Mouse (Mus musculus) heart, embryonic 12.5 days (tissue): ENCODE measurements around the gene Vash1. TPM values are rescaled to one million over a fixed set of nuclear protein-coding genes. Genes with fewer than 3 reads are reported as not detected.

ENCODE experiments used
- ATAC-seq: fragments of 200-750 bp; cut with Nextera tagmentation; 2 replicates; pipeline ENCODE4 v1.8.0; 2017; ENCODE audit warnings: moderate TSS enrichment, moderate library complexity; ENCODE audit not compliant: insufficient number of reproducible peaks, low FRiP score
- H3K27ac ChIP-seq: fragments of 300-500 bp; sonication (generic); 2 replicates; pipeline ENCODE4 v1.5.1; 2016; ENCODE audit warnings: mild to moderate bottlenecking, moderate library complexity; ENCODE audit not compliant: poor library complexity, severe bottlenecking
- H3K27me3 ChIP-seq: fragments of 300-500 bp; sonication (generic); replicated peaks from 2 replicates; pipeline ENCODE4 v1.6.1; 2016; ENCODE audit warnings: mild to moderate bottlenecking, moderate library complexity
- H3K36me3 ChIP-seq: fragments of 300-500 bp; sonication (generic); 2 replicates; pipeline ENCODE4 v1.6.1; 2016; ENCODE audit warnings: mild to moderate bottlenecking, moderate library complexity
- H3K4me1 ChIP-seq: fragments of 300-500 bp; sonication (generic); replicated peaks from 2 replicates; pipeline ENCODE4 v1.6.1; 2016; ENCODE audit warnings: mild to moderate bottlenecking
- H3K4me2 ChIP-seq: fragments of 300-500 bp; sonication (generic); 2 replicates; pipeline ENCODE4 v1.6.1; 2016; ENCODE audit warnings: mild to moderate bottlenecking, moderate library complexity
- H3K4me3 ChIP-seq: fragments of 300-500 bp; sonication (generic); 2 replicates; pipeline ENCODE4 v1.5.1; 2016; ENCODE audit warnings: mild to moderate bottlenecking
- H3K9ac ChIP-seq: fragments of 300-500 bp; sonication (generic); 2 replicates; pipeline ENCODE4 v1.6.1; 2016; ENCODE audit warnings: mild to moderate bottlenecking, moderate library complexity
- H3K9me3 ChIP-seq: fragments of 300-500 bp; sonication (generic); replicated peaks from 2 replicates; pipeline ENCODE4 v1.6.1; 2016; ENCODE audit warnings: mild to moderate bottlenecking, moderate library complexity
- WGBS: fragments of 180-500 bp; shearing (Covaris S2); methylation state at CpG from one replicate; pipeline ENCODE4 v1.1.7; 2016; 5-methylcytosine and 5-hydroxymethylcytosine counted together
- polyA plus RNA-seq: library from polyadenylated mRNA; unstranded; fragments of >200 nt; fragmentation: Nextera tagmentation; extraction: Ambion mirVana; gene quantifications from 2 replicates; pipeline ENCODE4 v1.2.1, GENCODE M21; 2016

The Vash1 gene
- polyA plus RNA-seq: 10.5 and 11.6 TPM in 2 replicates

- Histone ChIP-seq H3K4me2 (peak within 1 kb of the TSS; percentile 98), H3K9me3 (peaks cover 4% of the 10 kb centered on the region; the same call in 1 of the 2 replicates), H3K4me3 (peak within 1 kb of the TSS; percentile 81), H3K4me1 (peaks cover 36% of the 10 kb centered on the region), H3K27ac (peak within 1 kb of the TSS; percentile 77), H3K36me3 (no peaks in the 10 kb centered on the region), H3K9ac (peak within 1 kb of the TSS; percentile 92), H3K27me3 (no peaks in the 10 kb centered on the region)
- under 1% methylated on average over 90 of the region's 94 CpGs for WGBS
- peak; percentile 79 for ATAC-seq
Measured at GRCm38 (mm10) chr12:86678591-86679545, at the start of gene Vash1. Gene Vash1, plus strand, starts transcription at chr12:86678700.

DNA sequence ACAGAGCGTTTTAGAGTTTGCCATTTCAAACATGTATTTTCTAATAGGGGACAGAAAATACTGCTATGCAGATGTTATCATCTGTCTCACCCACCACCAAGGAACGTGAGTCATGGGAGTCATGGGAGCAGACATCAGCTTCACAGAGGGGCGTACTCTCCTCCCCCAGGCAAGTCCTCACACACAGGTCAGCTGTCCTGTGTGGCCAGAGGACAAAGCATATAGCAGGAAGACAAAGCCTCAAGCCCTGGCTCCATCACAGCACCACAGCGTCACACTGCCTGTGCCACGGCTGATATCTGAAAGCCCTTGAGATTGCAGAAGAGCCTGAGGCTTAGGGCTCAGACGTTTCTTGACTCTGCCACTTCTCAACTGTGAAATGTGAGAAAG, 49.7 kb upstream of the Vash1 start:
- peak; percentile 64; the same call in 1 of the 2 replicates for ATAC-seq
- peaks cover 21% of the 10 kb centered on the region for H3K4me1 ChIP-seq
- H3K9me3 ChIP-seq: no peaks in the 10 kb centered on the region
- WGBS: 20% methylated on average over 6 of the region's 6 CpGs
- no peaks in the 10 kb centered on the region for H3K36me3 ChIP-seq
- H3K4me2 ChIP-seq: no peak overlapping the region; the same call in 1 of the 2 replicates
- peak overlapping the region; percentile 34; the same call in 1 of the 2 replicates for H3K27ac ChIP-seq
- H3K27me3 ChIP-seq: peaks cover 22% of the 10 kb centered on the region; the same call in 1 of the 2 replicates
- H3K4me3 ChIP-seq: no peak overlapping the region
- H3K9ac ChIP-seq: no peak overlapping the region

GRCm38 (mm10) chr12:86641763-86642162, 36.7 kb upstream of the Vash1 start:
- WGBS: 40% methylated on average over 8 of the region's 8 CpGs
- Histone ChIP-seq H3K36me3 (no peaks in the 10 kb centered on the region), H3K27ac (no peak overlapping the region), H3K9me3 (no peaks in the 10 kb centered on the region), H3K4me2 (no peak overlapping the region), H3K4me3 (no peak overlapping the region), H3K4me1 (peaks cover 12% of the 10 kb centered on the region), H3K9ac (no peak overlapping the region), H3K27me3 (no peaks in the 10 kb centered on the region)
- no peak for ATAC-seq

DNA sequence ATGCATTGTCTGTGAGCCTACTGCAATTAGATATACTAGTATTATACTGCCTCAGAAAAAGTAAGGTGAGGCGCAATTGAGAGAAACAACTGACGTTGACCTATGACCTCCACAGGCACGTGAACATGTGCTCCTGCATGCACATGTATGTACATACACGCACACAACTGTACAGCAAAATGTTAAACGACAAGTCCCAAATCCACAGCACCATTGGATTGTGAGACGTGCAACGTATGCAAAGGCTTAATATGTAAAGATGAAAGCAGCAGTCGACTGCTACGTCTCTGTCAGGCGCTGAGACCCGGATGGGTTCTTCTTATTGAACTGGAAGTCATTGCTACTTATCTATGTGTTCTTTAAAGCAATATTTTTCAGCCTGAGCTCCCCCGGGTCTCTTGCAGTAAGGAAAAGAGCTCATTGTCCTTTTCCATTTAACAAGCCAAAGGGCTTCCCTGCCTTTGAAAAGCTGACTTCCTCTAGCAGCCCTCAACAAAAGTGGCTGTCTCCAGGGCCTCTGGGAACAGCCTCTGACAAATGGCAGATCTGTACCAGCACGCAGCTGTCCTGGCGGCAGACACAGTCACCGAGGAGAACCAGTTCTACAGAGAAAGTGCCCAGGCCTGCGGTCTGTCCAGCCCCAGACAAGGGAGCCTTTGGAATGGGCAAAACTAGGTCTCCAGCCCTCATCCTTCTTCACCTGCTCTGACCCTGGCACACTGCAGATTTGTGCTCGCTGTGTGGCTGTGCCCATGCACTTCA, 33.8 kb upstream of the Vash1 start:
- no peak overlapping the region for H3K4me3 ChIP-seq
- 0 out of 2 replicates have a peak, but pooled peaks cover 5% of the 10 kb centered on the region for H3K9me3 ChIP-seq
- H3K4me1 ChIP-seq: peaks cover 28% of the 10 kb centered on the region
- no peak for ATAC-seq
- no peak overlapping the region for H3K4me2 ChIP-seq
- H3K9ac ChIP-seq: no peak overlapping the region
- WGBS: 58% methylated on average over 17 of the region's 17 CpGs
- no peaks in the 10 kb centered on the region for H3K27me3 ChIP-seq
- H3K36me3 ChIP-seq: no peaks in the 10 kb centered on the region
- 0 out of 2 replicates have a peak overlapping the region, but pooled peaks have one; percentile 4 for H3K27ac ChIP-seq

- Histone ChIP-seq H3K9me3 (0 out of 2 replicates have a peak, but pooled peaks cover 5% of the 10 kb centered on the region), H3K4me1 (peaks cover 28% of the 10 kb centered on the region), H3K4me2 (no peak overlapping the region), H3K27me3 (no peaks in the 10 kb centered on the region), H3K36me3 (no peaks in the 10 kb centered on the region), H3K4me3 (no peak overlapping the region), H3K9ac (no peak overlapping the region), H3K27ac (no peak overlapping the region)
- no peak for ATAC-seq
- WGBS: 90% methylated on average over 5 of the region's 5 CpGs
Measured at GRCm38 (mm10) chr12:86645494-86645893, 33.0 kb upstream of the Vash1 start.

DNA sequence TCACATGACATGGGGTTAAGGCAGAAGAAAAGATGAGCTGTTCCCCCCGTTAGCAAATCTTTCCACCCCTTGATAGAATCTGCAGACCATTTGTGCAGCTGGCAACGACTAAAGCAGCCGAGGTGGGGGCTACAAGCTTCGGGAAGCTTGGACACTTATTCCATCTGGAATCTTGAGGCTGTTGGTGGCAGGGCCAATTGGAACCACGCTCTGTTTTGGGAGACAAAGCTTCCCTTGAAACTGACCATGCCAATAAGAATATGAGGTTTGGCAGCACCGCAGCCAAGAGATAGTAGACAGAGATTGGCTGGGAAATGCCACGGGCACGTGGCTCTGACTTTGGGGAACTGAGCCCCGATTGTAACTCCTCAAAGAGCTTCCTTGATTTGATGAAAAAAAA, 31.7 kb upstream of the Vash1 start:
- no peak overlapping the region for H3K4me3 ChIP-seq
- no peak for ATAC-seq
- 52% methylated on average over 9 of the region's 9 CpGs for WGBS
- H3K9ac ChIP-seq: no peak overlapping the region
- no peaks in the 10 kb centered on the region for H3K36me3 ChIP-seq
- H3K27me3 ChIP-seq: no peaks in the 10 kb centered on the region
- H3K4me1 ChIP-seq: peaks cover 29% of the 10 kb centered on the region
- H3K9me3 ChIP-seq: 0 out of 2 replicates have a peak, but pooled peaks cover 5% of the 10 kb centered on the region
- H3K27ac ChIP-seq: peak overlapping the region; percentile 44
- H3K4me2 ChIP-seq: no peak overlapping the region

DNA sequence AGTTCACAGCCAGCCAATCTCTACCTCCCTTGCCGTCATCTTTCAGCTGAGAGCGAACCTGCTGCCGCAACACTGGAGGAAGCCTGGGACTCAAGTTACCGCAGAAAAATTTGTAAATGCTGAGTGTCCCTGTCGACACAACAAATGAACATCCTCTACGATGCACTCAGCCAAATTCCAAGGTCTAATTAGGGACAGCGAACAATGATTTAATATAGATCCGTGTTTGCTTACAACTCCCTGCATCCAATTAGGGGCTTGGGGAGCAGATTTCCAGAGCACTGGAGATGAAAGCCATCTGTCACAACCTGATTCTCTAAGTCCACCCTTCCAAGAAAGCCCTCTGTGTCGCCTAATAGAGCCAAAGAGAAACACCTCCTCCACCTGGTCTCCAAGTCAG, 31.2 kb upstream of the Vash1 start:
- H3K27me3 ChIP-seq: no peaks in the 10 kb centered on the region
- 0 out of 2 replicates have a peak, but pooled peaks cover 5% of the 10 kb centered on the region for H3K9me3 ChIP-seq
- no peak for ATAC-seq
- H3K4me2 ChIP-seq: 0 out of 2 replicates have a peak overlapping the region, but pooled peaks have one; percentile 1
- peaks cover 34% of the 10 kb centered on the region for H3K4me1 ChIP-seq
- H3K36me3 ChIP-seq: no peaks in the 10 kb centered on the region
- peak overlapping the region; percentile 40; the same call in 1 of the 2 replicates for H3K27ac ChIP-seq
- no peak overlapping the region for H3K4me3 ChIP-seq
- 51% methylated on average over 9 of the region's 9 CpGs for WGBS
- no peak overlapping the region for H3K9ac ChIP-seq

DNA sequence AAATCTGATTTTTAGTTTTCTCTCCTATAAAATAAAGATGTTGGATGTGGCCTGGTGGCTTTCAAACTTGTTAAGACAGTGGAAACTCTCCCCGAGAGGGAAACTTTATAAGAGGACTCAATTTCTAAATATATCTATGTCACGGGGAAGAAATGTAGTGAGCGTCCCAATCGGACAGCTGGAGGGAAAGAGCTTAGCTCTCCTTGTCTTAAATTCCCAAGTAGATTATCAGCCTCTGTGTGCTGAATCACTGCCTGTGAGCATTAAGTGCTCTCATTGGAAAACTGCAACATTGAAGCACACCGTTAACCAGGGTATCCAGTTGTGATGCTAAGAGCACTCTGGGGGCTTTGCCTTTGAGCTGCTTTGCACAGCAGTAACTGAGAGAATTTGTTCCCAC, 30.8 kb upstream of the Vash1 start:
- 41% methylated on average over 5 of the region's 5 CpGs for whole genome bisulfite sequencing
- ATAC-seq: no peak
- Histone ChIP-seq H3K4me3 (no peak overlapping the region), H3K4me1 (peaks cover 38% of the 10 kb centered on the region), H3K9me3 (0 out of 2 replicates have a peak, but pooled peaks cover 5% of the 10 kb centered on the region), H3K27ac (peak overlapping the region; percentile 40), H3K9ac (no peak overlapping the region), H3K27me3 (no peaks in the 10 kb centered on the region), H3K36me3 (no peaks in the 10 kb centered on the region), H3K4me2 (0 out of 2 replicates have a peak overlapping the region, but pooled peaks have one; percentile 1)

GRCm38 (mm10) chr12:86648489-86648888, 30.0 kb upstream of the Vash1 start:
- Histone ChIP-seq H3K27ac (no peak overlapping the region), H3K9me3 (0 out of 2 replicates have a peak, but pooled peaks cover 5% of the 10 kb centered on the region), H3K27me3 (no peaks in the 10 kb centered on the region), H3K4me2 (no peak overlapping the region), H3K9ac (no peak overlapping the region), H3K4me1 (peaks cover 43% of the 10 kb centered on the region), H3K36me3 (no peaks in the 10 kb centered on the region), H3K4me3 (no peak overlapping the region)
- WGBS: 64% methylated on average over 3 of the region's 3 CpGs
- no peak for ATAC-seq

- no peak overlapping the region for H3K27ac ChIP-seq
- H3K27me3 ChIP-seq: no peaks in the 10 kb centered on the region
- no peak overlapping the region for H3K4me3 ChIP-seq
- 0 out of 2 replicates have a peak, but pooled peaks cover 5% of the 10 kb centered on the region for H3K9me3 ChIP-seq
- 90% methylated on average over 8 of the region's 8 CpGs for WGBS
- no peak overlapping the region for H3K4me2 ChIP-seq
- H3K9ac ChIP-seq: no peak overlapping the region
- peaks cover 48% of the 10 kb centered on the region for H3K4me1 ChIP-seq
- no peaks in the 10 kb centered on the region for H3K36me3 ChIP-seq
- ATAC-seq: no peak
Measured at GRCm38 (mm10) chr12:86651301-86651860, 27.1 kb upstream of the Vash1 start.
